Mouse (Mus musculus) kidney, adult 11 months (tissue): Measurements from ENCODE around the gene Cdyl.
"Not testable (repeated sequence)": the region's sequence is repeated elsewhere in the genome, so short reads cannot be mapped to it uniquely, and the experiment has no call there.

Experiments
- DNase-seq: peaks from one replicate; pipeline ENCODE4 v3.0.0; 2022

The Cdyl gene

GRCm38 (mm10) chr13:35807016-35807415 is 147.4 kb downstream of the Cdyl start:
- no peak for DNase-seq

- no peak for DNase-seq
Measured at GRCm38 (mm10) chr13:35807525-35807924, 147.9 kb downstream of the Cdyl start.

- no peak for DNase-seq
Measured at GRCm38 (mm10) chr13:35807940-35808339, 148.3 kb downstream of the Cdyl start.

GRCm38 (mm10) chr13:35809252-35810159 is 149.9 kb downstream of the Cdyl start:
- no peak for DNase-seq

- DNase-seq: no peak
Measured at GRCm38 (mm10) chr13:35810160-35810537, 150.5 kb downstream of the Cdyl start.

GRCm38 (mm10) chr13:35811361-35812190 is 151.9 kb downstream of the Cdyl start:
- DNase-seq: no peak

GRCm38 (mm10) chr13:35812191-35812440 is 152.5 kb downstream of the Cdyl start:
- DNase-seq: no peak

- no peak for DNase-seq
Measured at GRCm38 (mm10) chr13:35813348-35814127, 153.9 kb downstream of the Cdyl start.

- DNase-seq: no peak
Measured at GRCm38 (mm10) chr13:35815205-35815726, 155.6 kb downstream of the Cdyl start.

GRCm38 (mm10) chr13:35815782-35816368 is 156.2 kb downstream of the Cdyl start:
- DNase-seq: peak; percentile 81

GRCm38 (mm10) chr13:35817626-35818025 is 158.0 kb downstream of the Cdyl start:
- peak; percentile 15 for DNase-seq

- DNase-seq: no peak
Measured at GRCm38 (mm10) chr13:35818060-35818459, 158.4 kb downstream of the Cdyl start.

GRCm38 (mm10) chr13:35821821-35822454 is 162.3 kb downstream of the Cdyl start:
- DNase-seq: no peak

GRCm38 (mm10) chr13:35822795-35823194 is 163.2 kb downstream of the Cdyl start:
- DNase-seq: no peak

- DNase-seq: no peak
Measured at GRCm38 (mm10) chr13:35825639-35826038, 166.0 kb downstream of the Cdyl start.

- no peak for DNase-seq
Measured at GRCm38 (mm10) chr13:35832676-35833075, 173.0 kb downstream of the Cdyl start.

- DNase-seq: no peak
Measured at GRCm38 (mm10) chr13:35833941-35834340, 174.3 kb downstream of the Cdyl start.

GRCm38 (mm10) chr13:35835669-35836068 is 176.0 kb downstream of the Cdyl start:
- DNase-seq: no peak

GRCm38 (mm10) chr13:35836501-35836900 is 176.9 kb downstream of the Cdyl start:
- not testable (repeated sequence) for DNase-seq

GRCm38 (mm10) chr13:35840102-35840501 is 180.5 kb downstream of the Cdyl start:
- no peak for DNase-seq

GRCm38 (mm10) chr13:35843383-35843782 is 183.8 kb downstream of the Cdyl start:
- DNase-seq: no peak

- no peak for DNase-seq
Measured at GRCm38 (mm10) chr13:35845306-35845705, 185.7 kb downstream of the Cdyl start.
